Mouse (Mus musculus): ENCODE results near the gene Lrrc55. TPM values are rescaled to one million over a fixed set of nuclear protein-coding genes. Genes with fewer than 3 reads are reported as not detected.

Gene Lrrc55
- polyA plus RNA-seq, 1 experiment = 1.5 TPM

DNA sequence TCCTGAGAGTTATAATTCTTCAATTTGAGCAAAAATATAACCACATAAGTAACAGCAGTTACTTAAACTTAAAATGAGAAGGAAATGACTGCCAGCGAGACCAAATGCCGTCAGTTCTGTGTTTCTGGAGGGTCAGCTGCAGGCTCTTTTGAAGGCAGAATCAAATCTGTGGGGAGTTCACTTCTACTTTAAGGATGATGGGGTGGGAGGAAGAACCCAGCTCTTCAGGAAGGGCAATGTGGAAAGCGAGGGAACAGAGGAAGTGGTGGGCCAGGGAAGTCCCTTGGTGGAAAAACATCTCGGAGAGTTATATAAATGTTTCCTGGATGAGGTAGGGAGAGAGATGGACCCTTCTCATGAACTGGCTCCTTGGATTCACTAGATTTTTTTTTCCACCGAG is 40.9 kb downstream of the Lrrc55 start:
- no peak overlapping the region for H3K27ac ChIP-seq (ENCODE audit: insufficient read depth, low read depth, low read length)
- H3K27me3 ChIP-seq (ENCODE audit: control insufficient read depth, insufficient read depth, low read length) = no peaks in the 10 kb centered on the region
- H3K36me3 ChIP-seq (ENCODE audit: control insufficient read depth, insufficient read depth, low read length) = no peaks in the 10 kb centered on the region
- no peaks in the 10 kb centered on the region for H3K4me1 ChIP-seq (ENCODE audit: control insufficient read depth, insufficient read depth, insufficient read length, low read length)
- TF ChIP-seq CTCF (IDR thresholded peaks at IDR 0.05; ENCODE audit: extremely low read depth, insufficient read length, insufficient replicate concordance, low read depth, low read length) (no peak), POLR2A (IDR thresholded peaks at IDR 0.05; ENCODE audit: low read depth, low read length) (no peak)
- H3K4me3 ChIP-seq (ENCODE audit: low read depth, low read length) = no peak overlapping the region
- WGBS = 87% methylated on average over 5 of the region's 5 CpGs

DNA sequence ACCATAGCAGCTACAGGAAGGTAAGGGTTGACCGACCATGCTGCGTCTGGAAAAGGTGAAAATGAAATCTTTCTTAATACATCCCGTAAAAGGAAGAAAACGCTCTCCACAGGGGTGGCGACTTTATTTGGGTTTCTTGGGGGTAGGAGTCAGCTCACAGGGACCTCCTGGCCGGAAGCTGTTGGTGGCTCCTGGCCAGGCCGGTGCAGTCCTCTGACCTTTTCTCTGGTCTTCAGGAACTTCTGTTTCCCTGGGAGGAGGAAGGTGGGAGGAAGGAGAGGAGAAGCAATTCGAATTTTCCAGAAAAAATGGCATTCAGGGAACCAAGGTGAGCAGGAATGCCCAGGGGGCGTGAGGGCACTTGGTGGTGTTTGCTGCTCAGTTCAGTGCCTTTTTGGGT is 41.7 kb downstream of the Lrrc55 start:
- Histone ChIP-seq H3K4me1 (ENCODE audit: control insufficient read depth, insufficient read depth, insufficient read length, low read length) (no peaks in the 10 kb centered on the region), H3K27ac (ENCODE audit: insufficient read depth, low read depth, low read length) (no peak overlapping the region), H3K36me3 (ENCODE audit: control insufficient read depth, insufficient read depth, low read length) (no peaks in the 10 kb centered on the region), H3K4me3 (ENCODE audit: low read depth, low read length) (no peak overlapping the region), H3K27me3 (ENCODE audit: control insufficient read depth, insufficient read depth, low read length) (no peaks in the 10 kb centered on the region)
- TF ChIP-seq POLR2A (IDR thresholded peaks at IDR 0.05; ENCODE audit: low read depth, low read length) (no peak), CTCF (IDR thresholded peaks at IDR 0.05; ENCODE audit: extremely low read depth, insufficient read length, insufficient replicate concordance, low read depth, low read length) (no peak)
- 80% methylated on average over 9 of the region's 9 CpGs for WGBS

DNA sequence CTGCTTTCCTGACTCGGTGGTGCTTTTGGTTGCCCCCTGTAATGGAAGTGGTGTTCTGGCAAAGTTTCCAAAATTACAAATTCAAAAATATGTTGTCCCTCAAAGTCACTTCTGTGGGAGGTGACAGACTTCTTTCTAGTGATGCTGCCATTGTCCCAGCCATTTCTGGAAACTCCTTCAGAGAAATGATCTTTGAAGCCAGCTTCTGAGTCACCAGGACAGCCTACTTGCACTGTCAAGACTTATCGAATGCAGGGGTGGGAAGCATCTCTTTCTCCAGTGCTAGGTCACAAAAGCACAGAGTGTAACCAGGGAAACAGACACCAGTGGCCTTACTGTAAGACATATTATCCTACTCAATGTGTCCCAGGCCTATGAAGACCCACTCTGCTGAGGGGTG is 45.8 kb downstream of the Lrrc55 start:
- no peaks in the 10 kb centered on the region for H3K27me3 ChIP-seq (ENCODE audit: control insufficient read depth, insufficient read depth, low read length)
- 81% methylated on average over 2 of the region's 2 CpGs for WGBS
- no peak overlapping the region for H3K4me3 ChIP-seq (ENCODE audit: low read depth, low read length)
- no peaks in the 10 kb centered on the region for H3K36me3 ChIP-seq (ENCODE audit: control insufficient read depth, insufficient read depth, low read length)
- H3K27ac ChIP-seq (ENCODE audit: insufficient read depth, low read depth, low read length) = no peak overlapping the region
- no peaks in the 10 kb centered on the region for H3K4me1 ChIP-seq (ENCODE audit: control insufficient read depth, insufficient read depth, insufficient read length, low read length)
- TF ChIP-seq CTCF (IDR thresholded peaks at IDR 0.05; ENCODE audit: extremely low read depth, insufficient read length, insufficient replicate concordance, low read depth, low read length) = no peak
- TF ChIP-seq POLR2A (IDR thresholded peaks at IDR 0.05; ENCODE audit: low read depth, low read length) = no peak

DNA sequence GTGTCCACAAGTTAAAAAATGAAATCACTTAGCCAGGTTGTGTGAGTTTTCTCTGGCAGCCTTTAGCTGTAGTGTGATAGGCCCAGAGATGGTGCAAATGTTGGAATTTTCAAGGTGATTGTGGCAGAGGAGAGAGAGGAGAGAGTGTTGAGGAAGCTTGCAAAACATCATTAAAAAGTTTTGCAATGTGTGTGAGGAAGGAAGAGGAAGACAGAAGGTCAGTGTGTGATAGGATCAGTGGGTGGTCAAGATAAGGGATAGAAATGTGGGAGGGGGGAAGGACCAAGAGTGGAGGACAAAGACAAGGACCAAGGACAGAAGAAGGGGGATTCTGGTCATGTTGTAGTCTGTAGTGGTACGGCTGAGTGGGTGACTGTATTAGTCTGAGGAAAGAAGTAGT is 46.6 kb downstream of the Lrrc55 start:
- H3K4me3 ChIP-seq (ENCODE audit: low read depth, low read length) = no peak overlapping the region
- no peak overlapping the region for H3K27ac ChIP-seq (ENCODE audit: insufficient read depth, low read depth, low read length)
- no peak for TF ChIP-seq CTCF (IDR thresholded peaks at IDR 0.05; ENCODE audit: extremely low read depth, insufficient read length, insufficient replicate concordance, low read depth, low read length)
- no peak for TF ChIP-seq POLR2A (IDR thresholded peaks at IDR 0.05; ENCODE audit: low read depth, low read length)
- H3K27me3 ChIP-seq (ENCODE audit: control insufficient read depth, insufficient read depth, low read length) = no peaks in the 10 kb centered on the region
- WGBS = 82% methylated on average over 1 of the region's 1 CpGs
- H3K36me3 ChIP-seq (ENCODE audit: control insufficient read depth, insufficient read depth, low read length) = no peaks in the 10 kb centered on the region
- H3K4me1 ChIP-seq (ENCODE audit: control insufficient read depth, insufficient read depth, insufficient read length, low read length) = no peaks in the 10 kb centered on the region

DNA sequence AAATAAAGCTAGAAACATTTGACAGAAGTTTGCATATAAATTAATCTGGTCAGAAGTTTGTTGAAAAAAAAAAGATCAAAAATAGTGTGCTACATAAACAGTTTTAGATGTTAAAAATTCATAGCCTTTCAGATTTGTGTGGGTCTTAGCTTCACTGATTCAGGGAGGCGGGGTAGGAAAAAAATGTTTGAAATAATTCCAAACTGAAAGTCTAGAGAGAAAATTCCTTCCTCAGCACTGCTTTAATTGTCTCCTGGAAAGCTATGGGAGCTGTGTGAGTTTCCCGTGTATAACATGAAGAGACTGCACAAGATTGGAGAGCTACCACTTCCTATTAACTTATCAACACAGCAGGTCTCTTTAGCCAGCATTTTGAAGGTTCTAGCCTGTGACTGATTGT is 49.5 kb downstream of the Lrrc55 start:
- no peaks in the 10 kb centered on the region for H3K4me1 ChIP-seq (ENCODE audit: control insufficient read depth, insufficient read depth, insufficient read length, low read length)
- TF ChIP-seq POLR2A (IDR thresholded peaks at IDR 0.05; ENCODE audit: low read depth, low read length) = no peak
- TF ChIP-seq CTCF (IDR thresholded peaks at IDR 0.05; ENCODE audit: extremely low read depth, insufficient read length, insufficient replicate concordance, low read depth, low read length) = no peak
- no peak overlapping the region for H3K27ac ChIP-seq (ENCODE audit: insufficient read depth, low read depth, low read length)
- H3K36me3 ChIP-seq (ENCODE audit: control insufficient read depth, insufficient read depth, low read length) = no peaks in the 10 kb centered on the region
- H3K27me3 ChIP-seq (ENCODE audit: control insufficient read depth, insufficient read depth, low read length) = no peaks in the 10 kb centered on the region
- 67% methylated on average over 2 of the region's 2 CpGs for WGBS
- H3K4me3 ChIP-seq (ENCODE audit: low read depth, low read length) = no peak overlapping the region

DNA sequence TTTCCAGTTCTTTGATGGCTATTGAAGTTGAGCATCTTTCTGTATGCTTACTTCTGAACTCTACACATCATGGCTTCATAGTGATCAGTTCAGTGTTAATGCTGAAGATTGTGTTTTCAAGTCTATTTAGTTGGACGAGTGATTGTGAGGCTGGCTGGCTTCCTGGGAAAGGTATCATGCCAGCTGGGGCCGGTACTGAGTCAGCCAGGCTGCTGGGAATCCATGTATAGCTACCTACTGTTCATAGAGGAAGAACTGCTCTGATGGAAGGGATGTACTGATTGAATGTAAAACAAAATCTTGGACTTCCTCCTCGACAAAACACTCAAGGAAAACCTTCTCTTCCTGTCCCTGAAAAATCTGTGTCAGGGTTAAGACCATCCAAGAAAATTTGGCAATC is 51.7 kb downstream of the Lrrc55 start:
- no peak overlapping the region for H3K27ac ChIP-seq (ENCODE audit: insufficient read depth, low read depth, low read length)
- TF ChIP-seq CTCF (IDR thresholded peaks at IDR 0.05; ENCODE audit: extremely low read depth, insufficient read length, insufficient replicate concordance, low read depth, low read length) = no peak
- TF ChIP-seq POLR2A (IDR thresholded peaks at IDR 0.05; ENCODE audit: low read depth, low read length) = no peak
- no peak overlapping the region for H3K4me3 ChIP-seq (ENCODE audit: low read depth, low read length)
- 65% methylated on average over 3 of the region's 3 CpGs for WGBS
- H3K4me1 ChIP-seq (ENCODE audit: control insufficient read depth, insufficient read depth, insufficient read length, low read length) = no peaks in the 10 kb centered on the region
- no peaks in the 10 kb centered on the region for H3K27me3 ChIP-seq (ENCODE audit: control insufficient read depth, insufficient read depth, low read length)
- H3K36me3 ChIP-seq (ENCODE audit: control insufficient read depth, insufficient read depth, low read length) = no peaks in the 10 kb centered on the region

DNA sequence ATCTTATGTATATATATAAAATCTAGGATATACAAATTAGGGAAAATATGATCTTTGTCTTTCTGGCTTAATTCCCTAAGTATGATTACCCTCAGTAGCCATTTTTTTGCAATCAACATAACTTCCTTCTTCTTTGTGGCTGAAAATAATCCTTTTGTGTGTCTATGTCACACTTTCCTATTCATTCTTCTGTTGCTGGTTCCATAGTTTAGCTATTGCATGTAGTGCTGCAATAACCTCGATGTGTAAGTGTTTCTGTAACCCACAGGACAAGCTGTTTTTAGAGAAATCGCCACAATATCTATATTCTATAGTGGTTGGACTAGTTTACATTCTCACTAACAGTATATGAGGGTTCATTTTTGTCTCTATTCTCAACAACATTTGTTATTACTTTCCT is 52.1 kb downstream of the Lrrc55 start:
- H3K27me3 ChIP-seq (ENCODE audit: control insufficient read depth, insufficient read depth, low read length) = no peaks in the 10 kb centered on the region
- no peak overlapping the region for H3K27ac ChIP-seq (ENCODE audit: insufficient read depth, low read depth, low read length)
- no peak overlapping the region for H3K4me3 ChIP-seq (ENCODE audit: low read depth, low read length)
- no peak for TF ChIP-seq POLR2A (IDR thresholded peaks at IDR 0.05; ENCODE audit: low read depth, low read length)
- no peak for TF ChIP-seq CTCF (IDR thresholded peaks at IDR 0.05; ENCODE audit: extremely low read depth, insufficient read length, insufficient replicate concordance, low read depth, low read length)
- no peaks in the 10 kb centered on the region for H3K36me3 ChIP-seq (ENCODE audit: control insufficient read depth, insufficient read depth, low read length)
- WGBS = 77% methylated on average over 2 of the region's 2 CpGs
- no peaks in the 10 kb centered on the region for H3K4me1 ChIP-seq (ENCODE audit: control insufficient read depth, insufficient read depth, insufficient read length, low read length)

DNA sequence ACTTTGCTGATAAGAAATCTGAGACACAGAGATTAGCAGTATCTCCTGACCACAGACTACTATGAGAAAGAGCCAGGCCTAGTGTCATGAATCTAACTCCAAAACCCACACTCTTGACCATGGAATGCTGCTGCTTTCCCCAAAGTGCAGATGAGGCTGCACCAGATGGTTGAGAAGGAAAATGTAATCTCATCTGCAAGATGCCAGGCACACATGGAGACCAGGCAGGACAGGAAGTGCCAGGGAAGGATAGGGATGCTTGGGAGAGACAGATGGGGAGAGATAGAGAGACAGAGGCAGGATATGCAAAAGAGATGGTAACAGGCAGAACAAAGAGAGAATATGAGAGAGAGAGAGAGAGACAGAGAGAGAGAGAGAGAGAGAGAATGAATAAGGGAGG is 56.2 kb downstream of the Lrrc55 start:
- no peaks in the 10 kb centered on the region for H3K27me3 ChIP-seq (ENCODE audit: control insufficient read depth, insufficient read depth, low read length)
- H3K27ac ChIP-seq (ENCODE audit: insufficient read depth, low read depth, low read length) = no peak overlapping the region
- H3K4me3 ChIP-seq (ENCODE audit: low read depth, low read length) = no peak overlapping the region
- TF ChIP-seq POLR2A (IDR thresholded peaks at IDR 0.05; ENCODE audit: low read depth, low read length) (no peak), CTCF (IDR thresholded peaks at IDR 0.05; ENCODE audit: extremely low read depth, insufficient read length, insufficient replicate concordance, low read depth, low read length) (no peak)
- no peaks in the 10 kb centered on the region for H3K36me3 ChIP-seq (ENCODE audit: control insufficient read depth, insufficient read depth, low read length)
- no peaks in the 10 kb centered on the region for H3K4me1 ChIP-seq (ENCODE audit: control insufficient read depth, insufficient read depth, insufficient read length, low read length)

All from small intestine, adult 2 months (tissue).